8 mouse cellular contexts compared by ENCODE assay signal in the genomic region with DNA sequence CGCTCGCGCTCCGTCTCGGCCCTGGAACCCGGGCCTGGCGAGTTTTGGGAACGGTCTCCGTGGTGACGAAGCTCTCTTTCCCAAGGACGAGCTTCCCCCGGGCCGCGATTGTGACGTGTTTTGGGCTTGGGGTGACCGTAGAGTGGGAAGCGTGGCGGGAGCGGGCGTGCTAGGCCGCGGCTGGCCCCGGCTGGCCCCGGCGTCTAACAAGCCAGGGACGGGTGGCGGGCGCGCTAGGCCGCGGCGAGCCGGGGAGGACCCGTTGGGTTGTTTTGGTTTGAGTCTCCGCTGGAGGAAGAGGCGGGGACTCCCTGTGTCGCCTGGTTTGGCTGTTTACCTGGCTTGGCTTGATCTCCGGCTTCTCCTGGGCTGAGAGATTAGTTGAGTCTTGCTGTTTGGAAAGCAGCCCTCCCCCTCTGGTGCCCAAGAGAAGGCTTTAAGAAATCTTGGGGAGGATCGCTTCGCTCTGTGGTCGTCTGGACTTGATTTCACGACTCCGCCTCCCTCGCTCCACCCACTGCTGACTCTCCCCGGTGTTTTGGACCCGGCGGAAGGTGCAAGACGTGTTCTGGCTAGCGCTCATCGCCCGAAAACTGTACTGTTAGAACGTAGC. TPM values are rescaled to one million over a fixed set of nuclear protein-coding genes. Genes with fewer than 3 reads are reported as not detected.
A peak's percentile ranks its signal among the peaks of the same experiment; 100 is the strongest.
DNase-seq lines count a peak whose midpoint lies in the region; ATAC-seq and TF ChIP-seq lines count a peak whose summit lies in the region.

No protein-coding gene starts in this region.

- under 1% methylated on average over 52 of the region's 52 CpGs for WGBS in heart, embryonic 10.5 days
- WGBS in kidney, embryonic 15.5 days = under 1% methylated on average over 52 of the region's 52 CpGs
- WGBS in liver, embryonic 11.5 days = under 1% methylated on average over 52 of the region's 52 CpGs

- ATAC-seq in kidney, embryonic 15.5 days (replicated peaks; ENCODE audit: low FRiP score) = peak; percentile 92
- ATAC-seq in liver, embryonic 11.5 days (replicated peaks; ENCODE audit: low FRiP score) = peak; percentile 80
- ATAC-seq in monocyte, adult 5-6 weeks (replicated peaks; ENCODE audit: insufficient number of reproducible peaks, low FRiP score, low TSS enrichment, poor library complexity, severe bottlenecking) = peak; percentile 88

- TF ChIP-seq POLR2A in embryonic fibroblast, embryonic 13.5 days (IDR thresholded peaks at IDR 0.05; ENCODE audit: low read depth, low read length) = peak; percentile 45; the same call in 1 of the 2 replicates

- no peak for TF ChIP-seq CTCF in embryonic fibroblast, embryonic 13.5 days (IDR thresholded peaks at IDR 0.05; ENCODE audit: borderline replicate concordance, insufficient read depth, low read length)

- peak; percentile 94 for DNase-seq in 416B (ENCODE audit: low read depth)
- DNase-seq in adrenal gland, postnatal 25 days = peak; percentile 82
- peak; percentile 88 for DNase-seq in heart, embryonic 10.5 days (ENCODE audit: low spot score)
- DNase-seq in liver, embryonic 11.5 days (ENCODE audit: low spot score) = peak; percentile 84
- DNase-seq in spleen, postnatal 14 days (ENCODE audit: low spot score in 2 of 2) = peak; percentile 70 to 72

- H3K36me3 ChIP-seq in heart, embryonic 10.5 days = no peaks in the 10 kb centered on the region
- H3K36me3 ChIP-seq in kidney, embryonic 15.5 days = no peaks in the 10 kb centered on the region
- no peaks in the 10 kb centered on the region for H3K36me3 ChIP-seq in liver, embryonic 11.5 days (ENCODE audit: control insufficient read depth, insufficient read depth, low read length)

- H3K4me3 ChIP-seq in embryonic fibroblast, embryonic 13.5 days (ENCODE audit: insufficient read depth, low read length) = peak overlapping the region; percentile 91
- peak overlapping the region; percentile 97 for H3K4me3 ChIP-seq in heart, embryonic 10.5 days
- peak overlapping the region; percentile 99 for H3K4me3 ChIP-seq in kidney, embryonic 15.5 days (replicated peaks)
- H3K4me3 ChIP-seq in liver, embryonic 11.5 days (ENCODE audit: low read depth, low read length) = peak overlapping the region; percentile 79

- H3K9ac ChIP-seq in kidney, embryonic 15.5 days = peak overlapping the region; percentile 97
- H3K9ac ChIP-seq in liver, embryonic 11.5 days (ENCODE audit: low read depth, low read length) = peak overlapping the region; percentile 76

- peak overlapping the region; percentile 72 for H3K4me2 ChIP-seq in kidney, embryonic 15.5 days
- H3K4me2 ChIP-seq in liver, embryonic 11.5 days = peak overlapping the region; percentile 62

- peak overlapping the region; percentile 45; the same call in 1 of the 2 replicates for H3K27ac ChIP-seq in embryonic fibroblast, embryonic 13.5 days (ENCODE audit: insufficient read depth, low read length)
- H3K27ac ChIP-seq in heart, embryonic 10.5 days = peak overlapping the region; percentile 93
- peak overlapping the region; percentile 93 for H3K27ac ChIP-seq in kidney, embryonic 15.5 days
- peak overlapping the region; percentile 77 for H3K27ac ChIP-seq in liver, embryonic 11.5 days (ENCODE audit: low read depth, low read length)

- no peaks in the 10 kb centered on the region for H3K4me1 ChIP-seq in embryonic fibroblast, embryonic 13.5 days (ENCODE audit: control insufficient read depth, insufficient read depth, low read length)
- H3K4me1 ChIP-seq in heart, embryonic 10.5 days = peaks cover 5% of the 10 kb centered on the region; the same call in 1 of the 2 replicates
- peaks cover 5% of the 10 kb centered on the region; the same call in 1 of the 2 replicates for H3K4me1 ChIP-seq in kidney, embryonic 15.5 days
- H3K4me1 ChIP-seq in liver, embryonic 11.5 days (replicated peaks; ENCODE audit: control insufficient read depth, insufficient read depth, low read length) = peaks cover 3% of the 10 kb centered on the region; the same call in 1 of the 2 replicates

- H3K9me3 ChIP-seq in heart, embryonic 10.5 days = no peaks in the 10 kb centered on the region
- H3K9me3 ChIP-seq in kidney, embryonic 15.5 days (replicated peaks) = no peaks in the 10 kb centered on the region
- no peaks in the 10 kb centered on the region for H3K9me3 ChIP-seq in liver, embryonic 11.5 days (ENCODE audit: control insufficient read depth, low read length)

- no peaks in the 10 kb centered on the region for H3K27me3 ChIP-seq in heart, embryonic 10.5 days (ENCODE audit: insufficient read depth, poor library complexity, severe bottlenecking)
- H3K27me3 ChIP-seq in kidney, embryonic 15.5 days = no peaks in the 10 kb centered on the region
- no peaks in the 10 kb centered on the region for H3K27me3 ChIP-seq in liver, embryonic 11.5 days (replicated peaks; ENCODE audit: control insufficient read depth, insufficient read depth, low read length)

RNA-seq across cellular contexts. Expression of gene Tax1bp1, which starts 0.5 kb away (rescaled TPM):
- 179 and 185 TPM in 2 replicates for total RNA-seq in adrenal gland, postnatal 25 days (2021)
- polyA plus RNA-seq in embryonic fibroblast, embryonic 13.5 days (2011; ENCODE audit: insufficient read length, low read depth, missing spikeins) = 116 and 127 TPM in 2 replicates
- 97.1 and 97.5 TPM in 2 replicates for polyA plus RNA-seq in heart, embryonic 10.5 days (2016; fragmentation: Nextera tagmentation; extraction: Ambion mirVana)
- polyA plus RNA-seq in kidney, embryonic 15.5 days (2015; fragmentation: Nextera tagmentation; extraction: Ambion mirVana) = 133 and 151 TPM in 2 replicates
- 83.2 and 90.2 TPM in 2 replicates for polyA plus RNA-seq in liver, embryonic 11.5 days (2014; fragmentation: Nextera tagmentation; extraction: Ambion mirVana)
- total RNA-seq in monocyte, adult 5-6 weeks (2017) = 415 to 528 TPM (median 519 TPM) in 3 replicates

Comparison
In these comparisons a context has a peak if more than half of its experiments do, and no peak if none do; other contexts are left out.
1. Peak in every context shown above with its lines: DNase-seq, ATAC-seq, H3K4me3 ChIP-seq and H3K27ac ChIP-seq.